Mouse (Mus musculus) lung, postnatal 0 days (tissue): ENCODE measurements around the gene Tarm1.

Experiments
- CTCF ChIP-seq: IDR thresholded peaks from 2 replicates; pipeline ENCODE4 v1.5.1; 2016; ENCODE audit warnings: antibody characterized with exemption, mild to moderate bottlenecking
- EP300 ChIP-seq: IDR thresholded peaks from 2 replicates; pipeline ENCODE4 v1.6.1; 2016; ENCODE audit warnings: antibody characterized with exemption, mild to moderate bottlenecking, control low read depth

DNA sequence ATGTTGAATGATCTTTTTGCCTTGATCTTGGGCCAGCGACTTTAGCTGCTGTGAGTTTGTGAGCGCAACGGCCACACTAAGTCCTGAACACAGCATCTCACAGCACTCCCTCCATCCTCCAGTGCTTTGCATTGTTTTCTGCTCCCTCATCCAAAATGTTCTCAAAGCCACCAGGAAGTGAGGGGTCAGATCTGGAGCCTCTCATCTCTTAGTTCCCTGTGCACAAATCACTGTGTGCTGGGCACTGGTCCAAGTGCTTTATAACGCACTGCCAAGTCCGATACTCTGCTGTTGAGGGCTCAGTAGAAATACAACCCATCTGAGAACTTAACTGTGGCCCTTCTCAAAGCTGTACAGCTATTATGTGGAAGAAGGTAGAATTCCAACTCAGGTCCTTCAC, 64.5 kb downstream of the Tarm1 start:
- TF ChIP-seq CTCF: no peak
- TF ChIP-seq EP300: no peak
